Mouse (Mus musculus): ENCODE measurements around the gene Tecta. TPM values are rescaled to one million over a fixed set of nuclear protein-coding genes. Genes with fewer than 3 reads are reported as not detected.

The Tecta gene
- total RNA-seq, 1 experiment: 0.09 TPM

- H3K27ac ChIP-seq (ENCODE audit: insufficient read depth, low read depth, low read length, poor library complexity, severe bottlenecking): no peak overlapping the region
- H3K9me3 ChIP-seq (ENCODE audit: control insufficient read depth, insufficient read depth, low read depth, low read length): no peaks in the 10 kb centered on the region
- no peak for DNase-seq (ENCODE audit: low read depth, low spot score)
- no peaks in the 10 kb centered on the region for H3K36me3 ChIP-seq (ENCODE audit: control insufficient read depth, insufficient read depth, low read length, poor library complexity, severe bottlenecking)
- H3K9ac ChIP-seq (ENCODE audit: insufficient read depth, low read depth, low read length, poor library complexity, severe bottlenecking): no peak overlapping the region
- TF ChIP-seq CHD2 (IDR thresholded peaks at IDR 0.05; ENCODE audit: low read depth, low read length): no peak
- TF ChIP-seq MAFK (IDR thresholded peaks at IDR 0.05; ENCODE audit: insufficient read depth, low read depth, low read length): no peak
- TF ChIP-seq ZC3H11A (IDR thresholded peaks at IDR 0.05; ENCODE audit: borderline replicate concordance, low read depth, low read length): no peak
- TF ChIP-seq HCFC1 (IDR thresholded peaks at IDR 0.05; ENCODE audit: borderline replicate concordance, insufficient read depth, low read length): no peak
- TF ChIP-seq ZNF384 (IDR thresholded peaks at IDR 0.05; ENCODE audit: low read depth, low read length): no peak
- H3K4me3 ChIP-seq (ENCODE audit: insufficient read depth in 1 of 2, low read depth in 1 of 2, low read length in 2 of 2, poor library complexity in 1 of 2, severe bottlenecking in 1 of 2): no peak overlapping the region
- in situ Hi-C loops (cut with MboI; ENCODE audit: low sequenced_read_pairs in 2 of 2, unreplicated experiment in 2 of 2): no loop called here
- no peaks in the 10 kb centered on the region for H3K4me1 ChIP-seq (ENCODE audit: control insufficient read depth in 2 of 2, insufficient read depth in 2 of 2, low read length in 2 of 2, poor library complexity in 1 of 2)
Measured at GRCm38 (mm10) chr9:42315816-42316215, 83.9 kb downstream of the Tecta start.

GRCm38 (mm10) chr9:42314959-42315358 lies 84.8 kb downstream of the Tecta start:
- no peaks in the 10 kb centered on the region for H3K36me3 ChIP-seq (ENCODE audit: control insufficient read depth, insufficient read depth, low read length, poor library complexity, severe bottlenecking)
- H3K4me3 ChIP-seq (ENCODE audit: insufficient read depth in 1 of 2, low read depth in 1 of 2, low read length in 2 of 2, poor library complexity in 1 of 2, severe bottlenecking in 1 of 2): no peak overlapping the region
- H3K27ac ChIP-seq (ENCODE audit: insufficient read depth, low read depth, low read length, poor library complexity, severe bottlenecking): no peak overlapping the region
- in situ Hi-C loops (cut with MboI; ENCODE audit: low sequenced_read_pairs in 2 of 2, unreplicated experiment in 2 of 2): no loop called here
- H3K9me3 ChIP-seq (ENCODE audit: control insufficient read depth, insufficient read depth, low read depth, low read length): no peaks in the 10 kb centered on the region
- no peak overlapping the region for H3K9ac ChIP-seq (ENCODE audit: insufficient read depth, low read depth, low read length, poor library complexity, severe bottlenecking)
- DNase-seq (ENCODE audit: low read depth, low spot score): peak; percentile 77
- peak; percentile 77 for TF ChIP-seq CHD2 (IDR thresholded peaks at IDR 0.05; ENCODE audit: low read depth, low read length)
- TF ChIP-seq ZNF384 (IDR thresholded peaks at IDR 0.05; ENCODE audit: low read depth, low read length): no peak
- TF ChIP-seq HCFC1 (IDR thresholded peaks at IDR 0.05; ENCODE audit: borderline replicate concordance, insufficient read depth, low read length): no peak
- H3K4me1 ChIP-seq (ENCODE audit: control insufficient read depth in 2 of 2, insufficient read depth in 2 of 2, low read length in 2 of 2, poor library complexity in 1 of 2): no peaks in the 10 kb centered on the region

GRCm38 (mm10) chr9:42314388-42314787 lies 85.3 kb downstream of the Tecta start:
- Histone ChIP-seq H3K9ac (ENCODE audit: insufficient read depth, low read depth, low read length, poor library complexity, severe bottlenecking) (no peak overlapping the region), H3K36me3 (ENCODE audit: control insufficient read depth, insufficient read depth, low read length, poor library complexity, severe bottlenecking) (no peaks in the 10 kb centered on the region), H3K4me1 (ENCODE audit: control insufficient read depth in 2 of 2, insufficient read depth in 2 of 2, low read length in 2 of 2, poor library complexity in 1 of 2) (no peaks in the 10 kb centered on the region), H3K9me3 (ENCODE audit: control insufficient read depth, insufficient read depth, low read depth, low read length) (no peaks in the 10 kb centered on the region), H3K27ac (ENCODE audit: insufficient read depth, low read depth, low read length, poor library complexity, severe bottlenecking) (no peak overlapping the region), H3K4me3 (ENCODE audit: insufficient read depth in 1 of 2, low read depth in 1 of 2, low read length in 2 of 2, poor library complexity in 1 of 2, severe bottlenecking in 1 of 2) (no peak overlapping the region)
- DNase-seq (ENCODE audit: low read depth, low spot score): no peak
- no peak for TF ChIP-seq ZNF384 (IDR thresholded peaks at IDR 0.05; ENCODE audit: low read depth, low read length)
- TF ChIP-seq CHD2 (IDR thresholded peaks at IDR 0.05; ENCODE audit: low read depth, low read length): no peak
- TF ChIP-seq MAFK (IDR thresholded peaks at IDR 0.05; ENCODE audit: insufficient read depth, low read depth, low read length): no peak
- TF ChIP-seq HCFC1 (IDR thresholded peaks at IDR 0.05; ENCODE audit: borderline replicate concordance, insufficient read depth, low read length): no peak
- TF ChIP-seq ZC3H11A (IDR thresholded peaks at IDR 0.05; ENCODE audit: borderline replicate concordance, low read depth, low read length): no peak
- in situ Hi-C loops (cut with MboI; ENCODE audit: low sequenced_read_pairs in 2 of 2, unreplicated experiment in 2 of 2): no loop called here

- Histone ChIP-seq H3K4me1 (ENCODE audit: control insufficient read depth in 2 of 2, insufficient read depth in 2 of 2, low read length in 2 of 2, poor library complexity in 1 of 2) (no peaks in the 10 kb centered on the region), H3K9me3 (ENCODE audit: control insufficient read depth, insufficient read depth, low read depth, low read length) (no peaks in the 10 kb centered on the region), H3K9ac (ENCODE audit: insufficient read depth, low read depth, low read length, poor library complexity, severe bottlenecking) (no peak overlapping the region), H3K27ac (ENCODE audit: insufficient read depth, low read depth, low read length, poor library complexity, severe bottlenecking) (no peak overlapping the region), H3K36me3 (ENCODE audit: control insufficient read depth, insufficient read depth, low read length, poor library complexity, severe bottlenecking) (no peaks in the 10 kb centered on the region), H3K4me3 (ENCODE audit: insufficient read depth in 1 of 2, low read depth in 1 of 2, low read length in 2 of 2, poor library complexity in 1 of 2, severe bottlenecking in 1 of 2) (no peak overlapping the region)
- TF ChIP-seq HCFC1 (IDR thresholded peaks at IDR 0.05; ENCODE audit: borderline replicate concordance, insufficient read depth, low read length) (no peak), CHD2 (IDR thresholded peaks at IDR 0.05; ENCODE audit: low read depth, low read length) (no peak), ZNF384 (IDR thresholded peaks at IDR 0.05; ENCODE audit: low read depth, low read length) (peak; percentile 93), MAFK (IDR thresholded peaks at IDR 0.05; ENCODE audit: insufficient read depth, low read depth, low read length) (no peak), ZC3H11A (IDR thresholded peaks at IDR 0.05; ENCODE audit: borderline replicate concordance, low read depth, low read length) (no peak)
- no peak for DNase-seq (ENCODE audit: low read depth, low spot score)
- in situ Hi-C loops (cut with MboI; ENCODE audit: low sequenced_read_pairs in 2 of 2, unreplicated experiment in 2 of 2): no loop called here
Measured at GRCm38 (mm10) chr9:42313872-42314271, 85.9 kb downstream of the Tecta start.

GRCm38 (mm10) chr9:42311311-42311710 lies 88.4 kb downstream of the Tecta start:
- H3K36me3 ChIP-seq (ENCODE audit: control insufficient read depth, insufficient read depth, low read length, poor library complexity, severe bottlenecking): no peaks in the 10 kb centered on the region
- H3K9me3 ChIP-seq (ENCODE audit: control insufficient read depth, insufficient read depth, low read depth, low read length): no peaks in the 10 kb centered on the region
- in situ Hi-C loops (cut with MboI; ENCODE audit: low sequenced_read_pairs in 2 of 2, unreplicated experiment in 2 of 2): no loop called here
- H3K9ac ChIP-seq (ENCODE audit: insufficient read depth, low read depth, low read length, poor library complexity, severe bottlenecking): no peak overlapping the region
- H3K27ac ChIP-seq (ENCODE audit: insufficient read depth, low read depth, low read length, poor library complexity, severe bottlenecking): no peak overlapping the region
- no peak for DNase-seq (ENCODE audit: low read depth, low spot score)
- TF ChIP-seq ZC3H11A (IDR thresholded peaks at IDR 0.05; ENCODE audit: borderline replicate concordance, low read depth, low read length) (no peak), MAFK (IDR thresholded peaks at IDR 0.05; ENCODE audit: insufficient read depth, low read depth, low read length) (no peak), HCFC1 (IDR thresholded peaks at IDR 0.05; ENCODE audit: borderline replicate concordance, insufficient read depth, low read length) (no peak), CHD2 (IDR thresholded peaks at IDR 0.05; ENCODE audit: low read depth, low read length) (no peak), ZNF384 (IDR thresholded peaks at IDR 0.05; ENCODE audit: low read depth, low read length) (no peak)
- H3K4me1 ChIP-seq (ENCODE audit: control insufficient read depth in 2 of 2, insufficient read depth in 2 of 2, low read length in 2 of 2, poor library complexity in 1 of 2): no peaks in the 10 kb centered on the region
- H3K4me3 ChIP-seq (ENCODE audit: insufficient read depth in 1 of 2, low read depth in 1 of 2, low read length in 2 of 2, poor library complexity in 1 of 2, severe bottlenecking in 1 of 2): no peak overlapping the region
